Mouse (Mus musculus): ENCODE measurements around the gene Trim46. TPM values are rescaled to one million over a fixed set of nuclear protein-coding genes. Genes with fewer than 3 reads are reported as not detected.
A peak's percentile ranks its signal among the peaks of the same experiment; 100 is the strongest.

Gene Trim46
- polyA plus RNA-seq, 1 experiment from 2014 or later, result 2.7 TPM

DNA sequence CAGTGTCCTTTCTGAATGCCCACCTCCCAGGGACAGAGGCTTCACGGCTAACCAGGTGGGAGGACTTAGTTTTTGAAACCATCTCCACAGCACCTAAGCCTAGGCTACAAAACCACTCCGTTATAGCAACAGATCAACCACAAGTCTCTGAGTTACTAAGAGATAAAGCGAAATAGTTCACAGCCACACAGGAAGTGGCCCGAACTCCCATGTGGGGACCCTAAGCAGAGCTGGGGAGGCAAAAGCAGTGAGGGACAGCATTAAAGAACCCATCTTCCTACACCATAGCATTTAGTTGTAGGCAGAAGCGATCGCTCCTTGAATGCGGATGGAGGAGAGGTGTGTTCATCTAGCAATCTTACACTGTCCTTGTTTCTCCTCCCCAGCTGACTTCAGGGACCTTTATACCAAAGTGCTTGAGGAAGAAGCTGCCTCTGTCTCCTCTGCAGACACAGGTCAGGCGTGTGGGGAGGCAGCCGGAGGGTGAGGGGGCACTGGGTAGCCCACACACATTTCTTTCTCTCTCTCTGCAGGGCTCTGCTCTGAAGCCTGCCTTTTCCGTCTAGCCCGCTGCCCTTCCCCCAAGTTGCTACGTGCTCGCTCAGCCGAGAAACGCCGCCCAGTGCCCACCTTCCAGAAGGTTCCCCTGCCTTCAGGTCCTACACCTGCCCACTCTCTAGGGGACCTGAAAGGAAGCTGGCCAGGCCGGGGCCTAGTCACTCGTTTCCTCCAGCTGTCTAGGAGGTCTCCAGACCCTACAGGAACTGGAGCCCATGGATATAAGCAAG, 58.2 kb downstream of the Trim46 start:
- no peak overlapping the region for H3K4me2 ChIP-seq (replicated peaks; ENCODE audit: low read depth)

DNA sequence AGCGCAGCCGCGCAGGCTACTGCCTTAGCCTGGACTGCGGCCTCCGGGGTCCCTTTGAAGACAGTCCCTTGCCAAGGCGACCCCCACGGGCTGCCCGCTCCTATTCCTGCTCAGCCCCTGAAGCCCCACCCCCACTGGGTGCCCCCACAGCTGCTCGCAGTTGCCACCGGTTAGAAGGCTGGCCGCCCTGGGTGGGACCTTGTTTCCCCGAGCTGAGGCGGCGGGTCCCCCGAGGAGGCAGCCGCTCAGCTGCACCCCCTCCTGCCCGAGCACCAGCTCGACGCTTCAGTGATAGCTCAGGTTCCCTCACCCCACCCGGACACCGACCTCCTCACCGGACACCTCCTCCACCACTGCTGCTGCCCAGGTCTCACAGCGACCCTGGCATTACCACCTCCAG, 58.9 kb downstream of the Trim46 start:
- Histone ChIP-seq H3K9ac (ENCODE audit: low read length) (no peak overlapping the region), H3K4me2 (replicated peaks; ENCODE audit: low read depth) (no peak overlapping the region), H3K9me3 (ENCODE audit: control insufficient read depth, low read length) (no peaks in the 10 kb centered on the region), H3K4me1 (replicated peaks; ENCODE audit: control insufficient read depth, insufficient read depth) (no peaks in the 10 kb centered on the region; the same call in 1 of the 2 replicates), H3K27ac (replicated peaks) (no peak overlapping the region), H3K27me3 (ENCODE audit: control insufficient read depth, insufficient read depth, low read length) (no peaks in the 10 kb centered on the region), H3K4me3 (ENCODE audit: low read depth, low read length) (no peak overlapping the region), H3K36me3 (ENCODE audit: control insufficient read depth, insufficient read depth, low read length) (no peaks in the 10 kb centered on the region)
- DNase-seq (ENCODE audit: low spot score), result no peak
- ATAC-seq (ENCODE audit: low FRiP score, low TSS enrichment), result no peak
- WGBS, result 67% methylated on average over 23 of the region's 23 CpGs
- TF ChIP-seq CTCF (IDR thresholded peaks at IDR 0.05; ENCODE audit: low read depth) (no peak), EP300 (optimal IDR thresholded peaks at IDR 0.05) (no peak)

More for the DNA sequence above, 58.2 kb downstream of the Trim46 start:
- DNase-seq (ENCODE audit: low spot score), result no peak
- H3K9me3 ChIP-seq (ENCODE audit: control insufficient read depth, low read length), result no peaks in the 10 kb centered on the region
- 87% methylated on average over 18 of the region's 18 CpGs for WGBS
- H3K27ac ChIP-seq (replicated peaks), result no peak overlapping the region
- no peak overlapping the region for H3K9ac ChIP-seq (ENCODE audit: low read length)
- TF ChIP-seq EP300 (optimal IDR thresholded peaks at IDR 0.05) (no peak), CTCF (IDR thresholded peaks at IDR 0.05; ENCODE audit: low read depth) (no peak)
- no peaks in the 10 kb centered on the region; the same call in 1 of the 2 replicates for H3K4me1 ChIP-seq (replicated peaks; ENCODE audit: control insufficient read depth, insufficient read depth)
- no peak for ATAC-seq (ENCODE audit: low FRiP score, low TSS enrichment)
- H3K4me3 ChIP-seq (ENCODE audit: low read depth, low read length), result no peak overlapping the region
- no peaks in the 10 kb centered on the region for H3K27me3 ChIP-seq (ENCODE audit: control insufficient read depth, insufficient read depth, low read length)
- H3K36me3 ChIP-seq (ENCODE audit: control insufficient read depth, insufficient read depth, low read length), result no peaks in the 10 kb centered on the region

MicroRNA genes within 50 kb of the gene (microRNA counts, 519-probe panel; counts per million panel counts)
- not detected for microRNA mmu-miR-92b

Small RNA genes within 50 kb of the gene (microRNA-seq; reads per million reads assigned to microRNA genes)
- 45.7 reads per million, percentile 34 among the genes with 10 or more reads in this experiment for gene Mir92b

Other genes with a start within 250 kb of the Trim46 start
- 19.4 and 22.0 TPM in 2 replicates for gene Rusc1, start 153.0 kb downstream of the Trim46 start, polyA plus RNA-seq (2015; fragmentation: Nextera tagmentation; extraction: Ambion mirVana)
- 0.17 TPM in 1 of 2 replicates, not detected in the other for gene Gm43738, start 145.2 kb downstream of the Trim46 start, polyA plus RNA-seq (2015; fragmentation: Nextera tagmentation; extraction: Ambion mirVana)
- 372 and 379 TPM in 2 replicates for gene Fdps, start 144.3 kb downstream of the Trim46 start, polyA plus RNA-seq (2015; fragmentation: Nextera tagmentation; extraction: Ambion mirVana)
- gene Pklr, start 110.2 kb downstream of the Trim46 start, polyA plus RNA-seq (2015; fragmentation: Nextera tagmentation; extraction: Ambion mirVana), result 6.6 and 6.8 TPM in 2 replicates
- 0.45 and 0.71 TPM in 2 replicates for gene Hcn3, start 86.1 kb downstream of the Trim46 start, polyA plus RNA-seq (2015; fragmentation: Nextera tagmentation; extraction: Ambion mirVana)
- 10.2 and 11.3 TPM in 2 replicates for gene Clk2, start 81.5 kb downstream of the Trim46 start, polyA plus RNA-seq (2015; fragmentation: Nextera tagmentation; extraction: Ambion mirVana)
- gene Scamp3, start 68.8 kb downstream of the Trim46 start, polyA plus RNA-seq (2015; fragmentation: Nextera tagmentation; extraction: Ambion mirVana), result 65.4 and 66.3 TPM in 2 replicates
- gene Fam189b, start 63.2 kb downstream of the Trim46 start, polyA plus RNA-seq (2015; fragmentation: Nextera tagmentation; extraction: Ambion mirVana), result 7.5 and 9.1 TPM in 2 replicates
- gene Gba, start 43.4 kb downstream of the Trim46 start, polyA plus RNA-seq (2015; fragmentation: Nextera tagmentation; extraction: Ambion mirVana), result 98.5 and 112 TPM in 2 replicates
- 25.5 and 31.1 TPM in 2 replicates for gene Thbs3, start 31.1 kb downstream of the Trim46 start, polyA plus RNA-seq (2015; fragmentation: Nextera tagmentation; extraction: Ambion mirVana)
- gene Mtx1, start 19.2 kb downstream of the Trim46 start, polyA plus RNA-seq (2015; fragmentation: Nextera tagmentation; extraction: Ambion mirVana), result 129 and 133 TPM in 2 replicates
- 212 and 255 TPM in 2 replicates for gene Muc1, start 17.3 kb downstream of the Trim46 start, polyA plus RNA-seq (2015; fragmentation: Nextera tagmentation; extraction: Ambion mirVana)
- 266 and 314 TPM in 2 replicates for gene Krtcap2, start 343 bp downstream of the Trim46 start, polyA plus RNA-seq (2015; fragmentation: Nextera tagmentation; extraction: Ambion mirVana)
- gene Dpm3, start 13.0 kb upstream of the Trim46 start, polyA plus RNA-seq (2015; fragmentation: Nextera tagmentation; extraction: Ambion mirVana), result 140 and 152 TPM in 2 replicates
- gene Slc50a1, start 24.3 kb upstream of the Trim46 start, polyA plus RNA-seq (2015; fragmentation: Nextera tagmentation; extraction: Ambion mirVana), result 107 and 113 TPM in 2 replicates
- gene Efna1, start 34.8 kb upstream of the Trim46 start, polyA plus RNA-seq (2015; fragmentation: Nextera tagmentation; extraction: Ambion mirVana), result 34.8 and 36.6 TPM in 2 replicates
- 25.8 and 29.2 TPM in 2 replicates for gene Efna3, start 76.7 kb upstream of the Trim46 start, polyA plus RNA-seq (2015; fragmentation: Nextera tagmentation; extraction: Ambion mirVana)
- 8.9 and 11.7 TPM in 2 replicates for gene Efna4, start 91.7 kb upstream of the Trim46 start, polyA plus RNA-seq (2015; fragmentation: Nextera tagmentation; extraction: Ambion mirVana)
- gene Adam15, start 103.7 kb upstream of the Trim46 start, polyA plus RNA-seq (2015; fragmentation: Nextera tagmentation; extraction: Ambion mirVana), result 43.0 and 44.8 TPM in 2 replicates
- 0.33 and 0.41 TPM in 2 replicates for gene Dcst2, start 115.7 kb upstream of the Trim46 start, polyA plus RNA-seq (2015; fragmentation: Nextera tagmentation; extraction: Ambion mirVana)
- gene Dcst1, start 118.9 kb upstream of the Trim46 start, polyA plus RNA-seq (2015; fragmentation: Nextera tagmentation; extraction: Ambion mirVana), result 0.29 and 0.36 TPM in 2 replicates
- gene Zbtb7b, start 148.5 kb upstream of the Trim46 start, polyA plus RNA-seq (2015; fragmentation: Nextera tagmentation; extraction: Ambion mirVana), result 7.9 and 9.1 TPM in 2 replicates
- not detected in 2 replicates for gene Lenep, start 156.5 kb upstream of the Trim46 start, polyA plus RNA-seq (2015; fragmentation: Nextera tagmentation; extraction: Ambion mirVana)
- gene Flad1, start 165.6 kb upstream of the Trim46 start, polyA plus RNA-seq (2015; fragmentation: Nextera tagmentation; extraction: Ambion mirVana), result 20.9 and 22.6 TPM in 2 replicates
- 158 and 179 TPM in 2 replicates for gene Cks1b, start 172.1 kb upstream of the Trim46 start, polyA plus RNA-seq (2015; fragmentation: Nextera tagmentation; extraction: Ambion mirVana)
- gene Shc1, start 172.1 kb upstream of the Trim46 start, polyA plus RNA-seq (2015; fragmentation: Nextera tagmentation; extraction: Ambion mirVana), result 42.6 and 49.0 TPM in 2 replicates
- 18.0 and 21.3 TPM in 2 replicates for gene Pygo2, start 183.9 kb upstream of the Trim46 start, polyA plus RNA-seq (2015; fragmentation: Nextera tagmentation; extraction: Ambion mirVana)
- gene Pbxip1, start 190.4 kb upstream of the Trim46 start, polyA plus RNA-seq (2015; fragmentation: Nextera tagmentation; extraction: Ambion mirVana), result 48.4 and 48.6 TPM in 2 replicates
- gene Pmvk, start 208.2 kb upstream of the Trim46 start, polyA plus RNA-seq (2015; fragmentation: Nextera tagmentation; extraction: Ambion mirVana), result 49.7 and 55.0 TPM in 2 replicates

All from stomach, postnatal 0 days (tissue).